Mouse (Mus musculus): ENCODE data around the gene Coro6. TPM values are rescaled to one million over a fixed set of nuclear protein-coding genes. Genes with fewer than 3 reads are reported as not detected.
A peak's percentile ranks its signal among the peaks of the same experiment; 100 is the strongest.

Coro6 gene
- 1 to 10 TPM; 2.0 to 2.9 TPM for total RNA-seq (2021)
- long read RNA-seq, experiment 1, partial matches to known transcripts = 1 of 1 reads
- long read RNA-seq, experiment 1, other reads (novel, unspliced or antisense) = 0 of 1 reads
- long read RNA-seq, experiment 2, partial matches to known transcripts = 1 of 4 reads
- long read RNA-seq, experiment 2, other reads (novel, unspliced or antisense) = 3 of 4 reads

DNA sequence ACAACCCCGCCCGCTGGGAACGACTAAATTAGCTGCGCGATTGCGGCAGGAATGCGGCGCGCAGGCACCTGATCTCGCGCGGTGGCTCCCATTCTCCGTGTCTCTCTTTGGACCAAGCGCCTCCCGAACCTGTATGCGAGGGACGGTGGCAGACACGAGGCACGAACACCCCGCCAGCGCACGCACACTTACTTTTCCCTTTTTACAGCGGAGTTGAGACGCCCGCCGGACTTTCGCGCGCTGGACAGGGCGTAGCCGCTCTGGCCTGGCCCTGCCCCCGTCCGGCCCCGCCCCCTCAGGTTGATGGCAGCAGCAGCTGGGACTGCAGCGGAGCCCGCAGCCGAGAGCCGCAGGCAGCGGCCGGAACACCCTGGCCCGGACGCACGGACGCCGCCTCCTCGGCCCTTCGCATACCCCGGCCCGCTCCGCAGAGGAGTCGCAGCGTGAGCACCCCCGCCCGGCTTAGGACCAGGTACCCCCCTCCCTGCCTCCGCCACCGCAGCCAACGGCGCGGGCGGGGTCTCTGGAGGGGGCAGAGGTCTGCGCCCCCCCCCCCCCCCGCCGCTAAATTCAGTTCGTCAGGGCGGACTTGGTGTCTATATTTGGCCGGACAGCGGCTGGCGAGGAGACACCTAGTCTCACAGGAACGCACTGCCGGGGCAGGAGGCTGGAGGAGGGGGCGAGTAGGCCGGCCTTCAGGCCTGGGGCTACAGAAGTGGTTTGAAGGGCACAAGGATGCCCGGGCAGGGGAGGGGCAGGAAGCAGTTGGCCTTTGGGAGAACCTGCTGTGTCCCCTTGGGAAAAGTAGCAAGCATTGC is at the start of gene Coro6:
Coro6 (plus strand) TSS at position 129 of the 818 bp plus-strand sequence.
- peak; percentile 69 to 78 for DNase-seq (ENCODE audit: low spot score in 2 of 2)

GRCm38 (mm10) chr11:77414141-77414839 is 47.9 kb upstream of the Coro6 start:
- DNase-seq (ENCODE audit: low spot score in 2 of 2) = no peak

- no peak for DNase-seq (ENCODE audit: low spot score in 2 of 2)
Observed at GRCm38 (mm10) chr11:77416212-77417000, 45.8 kb upstream of the Coro6 start.

DNA sequence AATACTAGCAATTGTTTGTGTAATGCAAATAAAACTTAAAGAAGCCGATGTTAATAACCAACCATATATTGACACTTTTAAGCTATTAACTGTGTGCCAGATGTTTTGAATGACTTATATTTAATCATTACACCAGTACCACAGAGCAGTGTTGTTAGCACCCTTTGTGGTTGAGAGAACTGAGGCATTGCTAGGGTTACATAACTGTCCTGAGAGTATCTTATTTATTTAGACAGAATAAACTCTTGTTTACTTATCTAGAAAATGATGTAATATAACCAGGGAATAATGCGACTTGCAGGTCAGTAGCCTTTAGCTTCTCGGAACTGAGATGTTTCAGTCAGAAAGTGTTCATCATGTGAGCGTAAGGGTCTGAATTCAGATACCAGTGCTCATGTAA is 44.2 kb upstream of the Coro6 start:
- DNase-seq (ENCODE audit: low spot score in 2 of 2) = no peak

- no peak for DNase-seq (ENCODE audit: low spot score in 2 of 2)
Observed at GRCm38 (mm10) chr11:77423175-77423859, 38.9 kb upstream of the Coro6 start.

GRCm38 (mm10) chr11:77428446-77428845 is 33.8 kb upstream of the Coro6 start:
- no peak for DNase-seq (ENCODE audit: low spot score in 2 of 2)

- no peak for DNase-seq (ENCODE audit: low spot score in 2 of 2)
Observed at GRCm38 (mm10) chr11:77437026-77437425, 25.2 kb upstream of the Coro6 start.

DNA sequence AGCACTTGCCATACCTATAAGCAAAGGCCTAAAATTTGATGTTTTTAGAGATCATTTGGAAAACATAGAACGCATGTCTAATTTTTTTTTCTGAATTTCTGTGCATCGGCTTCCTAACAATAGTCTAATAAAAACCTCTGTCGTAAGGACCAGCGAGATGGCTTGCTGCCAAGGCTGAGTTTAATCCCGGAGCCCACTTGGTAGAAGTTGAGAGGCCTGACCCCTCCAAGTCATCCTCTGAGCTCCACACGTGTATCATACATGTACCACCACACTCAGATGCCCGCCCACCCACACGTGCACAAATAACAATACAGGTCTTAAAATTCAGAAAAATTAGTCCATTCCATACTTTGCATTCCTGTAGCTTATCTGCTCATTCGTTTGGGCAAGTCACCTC is 22.1 kb upstream of the Coro6 start:
- no peak for DNase-seq (ENCODE audit: low spot score in 2 of 2)

DNA sequence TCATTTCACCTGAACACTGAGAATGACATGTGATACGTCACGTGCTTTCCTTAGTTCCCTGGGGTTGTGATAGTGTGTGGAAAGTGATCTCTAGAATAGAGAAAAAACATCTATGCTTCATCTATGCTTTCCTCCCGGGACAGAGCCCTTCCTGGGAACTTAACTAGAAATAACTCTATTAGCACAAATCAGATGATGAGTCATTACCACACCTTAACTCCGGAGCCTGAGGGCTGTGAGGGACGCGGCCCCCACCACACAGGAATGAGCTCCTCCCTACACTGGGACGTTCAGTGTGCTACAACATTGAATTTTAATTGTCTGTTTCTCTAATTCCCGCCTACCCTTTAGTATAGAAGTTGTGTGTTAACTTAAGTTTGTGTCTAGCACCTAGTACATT is 21.2 kb upstream of the Coro6 start:
- DNase-seq (ENCODE audit: low spot score in 2 of 2) = no peak

GRCm38 (mm10) chr11:77442186-77443170 is 19.7 kb upstream of the Coro6 start:
- no peak for DNase-seq (ENCODE audit: low spot score in 2 of 2)

GRCm38 (mm10) chr11:77444939-77445338 is 17.3 kb upstream of the Coro6 start:
- peak in 1 of 2 experiments; percentile 19 for DNase-seq (ENCODE audit: low spot score in 2 of 2)

GRCm38 (mm10) chr11:77446628-77447041 is 15.6 kb upstream of the Coro6 start:
- peak in 1 of 2 experiments; percentile 31 for DNase-seq (ENCODE audit: low spot score in 2 of 2)

DNA sequence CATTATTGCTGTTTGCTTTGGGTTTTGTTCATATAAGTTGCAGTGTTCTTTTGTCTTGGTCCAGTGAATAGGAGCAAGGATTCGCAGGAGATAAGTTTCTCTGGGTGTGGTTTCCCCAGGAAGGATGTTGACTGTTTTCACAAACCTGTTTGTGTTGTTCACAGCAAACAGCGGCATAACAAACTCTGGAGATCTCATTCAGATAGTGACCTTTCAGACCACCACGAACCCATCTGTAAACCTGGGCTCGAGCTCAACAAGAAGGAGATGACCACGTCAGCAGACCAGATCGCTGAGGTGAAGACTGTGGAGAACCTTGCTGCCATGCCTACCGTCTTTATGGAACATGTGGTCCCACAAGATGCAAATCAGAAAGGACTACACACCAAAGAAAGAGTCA is 13.0 kb upstream of the Coro6 start:
- no peak for DNase-seq (ENCODE audit: low spot score in 2 of 2)

- DNase-seq (ENCODE audit: low spot score in 2 of 2) = no peak
Observed at GRCm38 (mm10) chr11:77451670-77452069, 10.5 kb upstream of the Coro6 start.

DNA sequence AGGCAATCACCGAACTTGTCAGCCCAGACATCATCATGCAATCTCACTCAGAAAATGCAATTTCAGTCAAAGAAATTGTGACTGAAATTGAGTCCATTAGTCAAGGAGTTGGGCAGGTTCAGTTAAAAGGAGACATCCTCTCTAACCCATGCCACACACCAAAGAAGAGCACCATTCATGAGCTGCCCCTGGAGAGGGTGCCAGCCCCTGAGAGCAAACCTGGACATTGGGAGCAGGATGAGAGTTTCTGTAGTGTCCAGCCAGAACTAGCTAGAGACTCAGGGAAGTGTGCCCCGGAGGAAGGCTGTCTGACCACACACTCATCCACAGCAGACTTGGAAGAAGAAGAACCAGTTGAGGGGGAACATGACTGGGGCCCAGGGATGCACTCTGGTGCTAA is 8.8 kb upstream of the Coro6 start:
- DNase-seq (ENCODE audit: low spot score in 2 of 2) = no peak

DNA sequence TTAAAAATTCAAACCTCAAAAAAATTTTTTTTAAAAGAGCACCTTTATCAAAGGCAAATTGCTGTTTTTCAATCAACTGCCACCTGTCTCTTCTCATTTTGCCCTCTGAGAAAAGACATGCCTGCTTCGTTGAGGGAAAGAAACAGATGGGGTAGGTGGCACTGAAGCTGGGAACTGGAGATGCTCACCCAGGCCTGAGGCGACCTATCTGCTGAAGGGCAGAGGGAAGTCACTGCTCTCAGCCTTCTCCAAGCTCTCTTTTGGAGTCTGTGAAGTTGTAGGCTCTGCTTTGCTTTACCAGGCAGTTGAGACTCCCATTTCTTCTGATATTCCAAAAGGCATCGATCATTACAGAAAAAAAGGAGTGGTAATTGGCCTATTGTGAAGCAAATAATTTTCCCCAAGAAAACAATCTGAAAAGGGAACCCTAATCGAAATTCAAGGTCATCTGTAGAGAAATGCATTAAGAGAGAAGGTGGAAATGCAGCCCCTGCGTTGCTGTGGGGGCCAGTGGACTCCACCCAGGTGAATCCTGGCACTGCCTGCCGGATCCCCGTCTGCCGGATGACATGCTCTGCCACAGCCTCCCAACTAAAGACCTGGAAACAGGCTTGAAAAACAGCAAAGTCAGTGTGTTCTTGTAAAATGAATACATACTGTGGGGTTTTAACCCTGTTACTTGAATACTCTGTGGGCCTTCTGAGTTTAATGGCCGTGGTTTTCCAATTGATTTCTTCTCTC is 6.3 kb upstream of the Coro6 start:
- no peak for DNase-seq (ENCODE audit: low spot score in 2 of 2)

- no peak for DNase-seq (ENCODE audit: low spot score in 2 of 2)
Observed at GRCm38 (mm10) chr11:77456866-77457265, 5.3 kb upstream of the Coro6 start.

- no peak for DNase-seq (ENCODE audit: low spot score in 2 of 2)
Observed at GRCm38 (mm10) chr11:77461856-77462255, 355 bp upstream of the Coro6 start.

DNA sequence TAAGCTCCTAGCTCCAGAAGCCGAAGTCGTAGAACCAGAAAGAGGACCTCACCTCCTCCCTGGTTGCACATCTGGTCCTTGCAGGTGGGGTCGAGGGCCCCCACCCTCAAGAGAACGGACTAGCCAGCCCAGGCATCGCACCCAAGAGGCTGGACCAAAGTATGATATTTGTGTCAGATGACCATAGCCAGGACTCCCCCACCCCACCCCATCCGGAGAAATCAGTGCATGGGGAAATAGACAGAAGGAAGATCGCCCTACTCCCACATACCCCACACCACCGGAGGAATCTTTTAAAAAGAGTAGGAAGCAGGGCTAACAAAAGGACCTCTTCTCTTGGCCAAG is 862 bp downstream of the Coro6 start:
- DNase-seq (ENCODE audit: low spot score in 2 of 2) = no peak

Measured in adrenal gland, adult 18-20 months (tissue).